In the genomic region with DNA sequence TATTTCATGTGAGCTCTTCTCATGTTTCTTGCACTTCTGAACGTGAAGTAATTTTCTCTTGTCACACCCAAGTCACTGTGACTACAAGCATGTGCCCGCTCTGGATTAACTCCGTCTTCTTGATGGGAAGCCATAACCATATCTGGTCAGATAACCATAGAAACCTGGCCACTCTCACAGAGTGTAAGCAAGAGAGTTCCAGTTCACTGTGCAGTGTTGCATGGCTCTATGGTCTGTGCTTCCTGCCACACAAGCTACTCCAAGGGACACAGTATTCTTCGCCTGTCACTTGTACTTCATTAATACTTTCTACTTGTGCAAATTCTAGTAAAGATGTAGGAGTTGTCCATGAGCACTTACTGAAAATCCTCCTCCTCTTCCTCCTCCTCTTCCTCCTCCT, we compare ENCODE assay signal across 28 mouse cellular contexts. TPM values are rescaled to one million over a fixed set of nuclear protein-coding genes. Genes with fewer than 3 reads are reported as not detected.
A peak's percentile ranks its signal among the peaks of the same experiment; 100 is the strongest.
DNase-seq lines count a peak whose midpoint lies in the region; ATAC-seq lines count a peak whose summit lies in the region.
"Had no signal": no experiment of that assay in that cellular context is flagged by ENCODE, and none has a peak within 500 bp of the region (broad histone marks: within the 10 kb centered on the region; RNA-seq: fewer than 3 reads in every experiment).

No protein-coding gene starts in this region.

- H3K36me3 ChIP-seq in forebrain, embryonic 16.5 days (ENCODE audit: control insufficient read depth, insufficient read depth) = no peaks in the 10 kb centered on the region
- no peaks in the 10 kb centered on the region for H3K36me3 ChIP-seq in forebrain, embryonic 13.5 days (ENCODE audit: poor library complexity, severe bottlenecking)
- no peaks in the 10 kb centered on the region for H3K36me3 ChIP-seq in kidney, embryonic 16.5 days (ENCODE audit: insufficient read depth, low read length)
- no peaks in the 10 kb centered on the region for H3K36me3 ChIP-seq in kidney, embryonic 15.5 days
- H3K36me3 ChIP-seq in midbrain, embryonic 16.5 days (ENCODE audit: control insufficient read depth, insufficient read depth, low read length) = no peaks in the 10 kb centered on the region
- no peaks in the 10 kb centered on the region for H3K36me3 ChIP-seq in midbrain, embryonic 11.5 days (ENCODE audit: control insufficient read depth, insufficient read depth, low read length)
- no peaks in the 10 kb centered on the region for H3K36me3 ChIP-seq in limb, embryonic 10.5 days
- H3K36me3 ChIP-seq: limb, embryonic 13.5 days; neural tube, embryonic 13.5 days had no signal

- DNase-seq in midbrain, embryonic 11.5 days (ENCODE audit: low spot score, missing footprints) = no peak
- DNase-seq in limb, embryonic 10.5 days (ENCODE audit: low spot score) = no peak
- DNase-seq: adrenal gland, adult 8-10 months; cerebellum, adult 2 months; cerebellum, postnatal 14 days; gastrocnemius, adult 2 months; gastrocnemius, postnatal 36 days; heart, adult 18-20 months; heart, postnatal 4 days; kidney, adult 8-10 months; kidney, postnatal 25 days; lung, postnatal 4 days; right cerebral cortex, postnatal 4 days; thymus, adult 18-20 months; thymus, postnatal 25 days had no signal

- 85% methylated on average over 4 of the region's 4 CpGs for WGBS in forebrain, embryonic 16.5 days
- 85% methylated on average over 4 of the region's 4 CpGs for WGBS in forebrain, embryonic 13.5 days
- WGBS in kidney, embryonic 16.5 days = 60% methylated on average over 4 of the region's 4 CpGs
- WGBS in kidney, embryonic 15.5 days = 65% methylated on average over 4 of the region's 4 CpGs
- 79% methylated on average over 4 of the region's 4 CpGs for WGBS in midbrain, embryonic 16.5 days
- 81% methylated on average over 4 of the region's 4 CpGs for WGBS in midbrain, embryonic 11.5 days
- 59% methylated on average over 4 of the region's 4 CpGs for WGBS in limb, embryonic 10.5 days

- H3K9me3 ChIP-seq in forebrain, embryonic 16.5 days (ENCODE audit: control insufficient read depth, low read length) = no peaks in the 10 kb centered on the region
- no peaks in the 10 kb centered on the region for H3K9me3 ChIP-seq in forebrain, embryonic 13.5 days (replicated peaks)
- no peaks in the 10 kb centered on the region for H3K9me3 ChIP-seq in kidney, embryonic 16.5 days (ENCODE audit: low read length)
- no peaks in the 10 kb centered on the region for H3K9me3 ChIP-seq in kidney, embryonic 15.5 days (replicated peaks)
- H3K9me3 ChIP-seq in midbrain, embryonic 16.5 days (replicated peaks; ENCODE audit: control insufficient read depth, low read length, poor library complexity, severe bottlenecking) = no peaks in the 10 kb centered on the region
- no peaks in the 10 kb centered on the region for H3K9me3 ChIP-seq in midbrain, embryonic 11.5 days (ENCODE audit: control insufficient read depth, low read length)
- H3K9me3 ChIP-seq in limb, embryonic 10.5 days (replicated peaks) = no peaks in the 10 kb centered on the region
- H3K9me3 ChIP-seq: limb, embryonic 13.5 days; megakaryocyte, embryonic 14.5 days; neural tube, embryonic 13.5 days had no signal

- H3K27ac ChIP-seq in forebrain, embryonic 16.5 days (ENCODE audit: low read length) = no peak overlapping the region
- H3K27ac ChIP-seq in forebrain, embryonic 13.5 days = no peak overlapping the region
- H3K27ac ChIP-seq in kidney, embryonic 16.5 days (ENCODE audit: low read length) = no peak overlapping the region
- no peak overlapping the region for H3K27ac ChIP-seq in kidney, embryonic 15.5 days
- no peak overlapping the region for H3K27ac ChIP-seq in midbrain, embryonic 16.5 days (ENCODE audit: low read length)
- H3K27ac ChIP-seq in midbrain, embryonic 11.5 days (ENCODE audit: low read depth, low read length) = no peak overlapping the region
- no peak overlapping the region for H3K27ac ChIP-seq in limb, embryonic 10.5 days
- H3K27ac ChIP-seq: gastrocnemius, adult 2 months; limb, embryonic 13.5 days; neural tube, embryonic 13.5 days; stomach, postnatal 0 days had no signal

- H3K4me2 ChIP-seq in forebrain, embryonic 16.5 days (ENCODE audit: low read length) = no peak overlapping the region
- H3K4me2 ChIP-seq in forebrain, embryonic 13.5 days = no peak overlapping the region
- no peak overlapping the region for H3K4me2 ChIP-seq in kidney, embryonic 16.5 days (replicated peaks; ENCODE audit: low read depth, low read length)
- no peak overlapping the region for H3K4me2 ChIP-seq in kidney, embryonic 15.5 days
- no peak overlapping the region for H3K4me2 ChIP-seq in midbrain, embryonic 16.5 days (ENCODE audit: low read length)
- H3K4me2 ChIP-seq in midbrain, embryonic 11.5 days = no peak overlapping the region
- H3K4me2 ChIP-seq: liver, embryonic 11.5 days; neural tube, embryonic 13.5 days had no signal

- H3K9ac ChIP-seq in forebrain, embryonic 16.5 days (replicated peaks; ENCODE audit: low read depth, low read length) = no peak overlapping the region
- H3K9ac ChIP-seq in forebrain, embryonic 13.5 days = no peak overlapping the region
- H3K9ac ChIP-seq in kidney, embryonic 16.5 days (replicated peaks; ENCODE audit: low read length) = no peak overlapping the region
- H3K9ac ChIP-seq in kidney, embryonic 15.5 days = no peak overlapping the region
- H3K9ac ChIP-seq in midbrain, embryonic 16.5 days (ENCODE audit: low read depth, low read length) = no peak overlapping the region
- no peak overlapping the region for H3K9ac ChIP-seq in midbrain, embryonic 11.5 days (ENCODE audit: low read length)
- H3K9ac ChIP-seq: limb, embryonic 13.5 days; neural tube, embryonic 13.5 days had no signal

- 0 out of 2 replicates have a peak, but pooled peaks have one; percentile 56 for ATAC-seq in forebrain, embryonic 16.5 days
- no peak for ATAC-seq in forebrain, embryonic 13.5 days
- peak; percentile 65; the same call in 1 of the 2 replicates for ATAC-seq in kidney, embryonic 16.5 days (ENCODE audit: low FRiP score, low TSS enrichment)
- ATAC-seq in kidney, embryonic 15.5 days (replicated peaks; ENCODE audit: low FRiP score) = no peak
- peak; percentile 34; the same call in 1 of the 2 replicates for ATAC-seq in midbrain, embryonic 16.5 days
- no peak for ATAC-seq in midbrain, embryonic 11.5 days (ENCODE audit: low FRiP score)
- ATAC-seq: lung, postnatal 0 days had no signal

- H3K4me1 ChIP-seq in forebrain, embryonic 16.5 days (replicated peaks; ENCODE audit: control insufficient read depth, insufficient read depth, low read length) = no peaks in the 10 kb centered on the region
- no peaks in the 10 kb centered on the region for H3K4me1 ChIP-seq in forebrain, embryonic 13.5 days
- no peaks in the 10 kb centered on the region for H3K4me1 ChIP-seq in kidney, embryonic 16.5 days (ENCODE audit: insufficient read depth, low read length)
- peaks cover 10% of the 10 kb centered on the region for H3K4me1 ChIP-seq in kidney, embryonic 15.5 days
- H3K4me1 ChIP-seq in midbrain, embryonic 16.5 days (ENCODE audit: control insufficient read depth, insufficient read depth, low read length) = no peaks in the 10 kb centered on the region
- no peaks in the 10 kb centered on the region for H3K4me1 ChIP-seq in midbrain, embryonic 11.5 days (ENCODE audit: control insufficient read depth, insufficient read depth, low read length)
- H3K4me1 ChIP-seq in limb, embryonic 10.5 days = peaks cover 13% of the 10 kb centered on the region; the same call in 1 of the 2 replicates
- H3K4me1 ChIP-seq: limb, embryonic 13.5 days; neural tube, embryonic 13.5 days had no signal

- 0 out of 2 replicates have a peak, but pooled peaks cover 4% of the 10 kb centered on the region for H3K27me3 ChIP-seq in forebrain, embryonic 16.5 days (replicated peaks; ENCODE audit: control insufficient read depth, insufficient read depth, low read length)
- H3K27me3 ChIP-seq in forebrain, embryonic 13.5 days = 0 out of 2 replicates have a peak, but pooled peaks cover 6% of the 10 kb centered on the region
- H3K27me3 ChIP-seq in kidney, embryonic 16.5 days (ENCODE audit: insufficient read depth, low read length) = no peaks in the 10 kb centered on the region
- H3K27me3 ChIP-seq in kidney, embryonic 15.5 days = peaks cover 9% of the 10 kb centered on the region; the same call in 1 of the 2 replicates
- no peaks in the 10 kb centered on the region for H3K27me3 ChIP-seq in midbrain, embryonic 16.5 days (ENCODE audit: control insufficient read depth, insufficient read depth, low read depth, low read length)
- no peaks in the 10 kb centered on the region for H3K27me3 ChIP-seq in midbrain, embryonic 11.5 days (ENCODE audit: control insufficient read depth, insufficient read depth, low read length)
- no peaks in the 10 kb centered on the region; the same call in 1 of the 2 replicates for H3K27me3 ChIP-seq in limb, embryonic 10.5 days (ENCODE audit: low read depth, poor library complexity, severe bottlenecking)
- H3K27me3 ChIP-seq: CH12.LX had no signal

- no peak overlapping the region for H3K4me3 ChIP-seq in forebrain, embryonic 16.5 days (replicated peaks; ENCODE audit: low read length)
- H3K4me3 ChIP-seq in forebrain, embryonic 13.5 days = no peak overlapping the region
- no peak overlapping the region for H3K4me3 ChIP-seq in kidney, embryonic 16.5 days (ENCODE audit: low read length)
- no peak overlapping the region for H3K4me3 ChIP-seq in kidney, embryonic 15.5 days (replicated peaks)
- H3K4me3 ChIP-seq in midbrain, embryonic 16.5 days (ENCODE audit: low read depth, low read length) = no peak overlapping the region
- H3K4me3 ChIP-seq in midbrain, embryonic 11.5 days (ENCODE audit: low read depth, low read length) = no peak overlapping the region
- H3K4me3 ChIP-seq in limb, embryonic 10.5 days = no peak overlapping the region
- H3K4me3 ChIP-seq: gastrocnemius, adult 2 months; limb, embryonic 13.5 days; neural tube, embryonic 13.5 days had no signal

RNA-seq across cellular contexts. Expression of a gene that starts 37.4 kb away (rescaled TPM):
- polyA plus RNA-seq in forebrain, embryonic 16.5 days (2015; fragmentation: Nextera tagmentation; extraction: Ambion mirVana) = 4.0 and 6.3 TPM in 2 replicates
- 6.0 and 6.9 TPM in 2 replicates for polyA plus RNA-seq in forebrain, embryonic 13.5 days (2015; fragmentation: Nextera tagmentation; extraction: Ambion mirVana)
- polyA plus RNA-seq in kidney, embryonic 16.5 days (2015; fragmentation: Nextera tagmentation; extraction: Ambion mirVana) = 6.6 and 6.8 TPM in 2 replicates
- polyA plus RNA-seq in kidney, embryonic 15.5 days (2015; fragmentation: Nextera tagmentation; extraction: Ambion mirVana) = 4.2 and 5.3 TPM in 2 replicates
- 4.9 and 6.0 TPM in 2 replicates for polyA plus RNA-seq in midbrain, embryonic 16.5 days (2015; fragmentation: Nextera tagmentation; extraction: Ambion mirVana)
- 4.5 and 5.9 TPM in 2 replicates for polyA plus RNA-seq in midbrain, embryonic 11.5 days (2014; fragmentation: Nextera tagmentation; extraction: Ambion mirVana)
- 6.2 and 9.5 TPM in 2 replicates for polyA plus RNA-seq in limb, embryonic 10.5 days (2016; fragmentation: Nextera tagmentation; extraction: Ambion mirVana)
- polyA plus RNA-seq: inflammation-experienced regulatory T-cells, adult 6 months had no signal

RNA-seq across cellular contexts. Expression of a gene that starts 37.9 kb away (rescaled TPM):
- 62.5 and 71.8 TPM in 2 replicates for polyA plus RNA-seq in forebrain, embryonic 16.5 days (2015; fragmentation: Nextera tagmentation; extraction: Ambion mirVana)
- polyA plus RNA-seq in forebrain, embryonic 13.5 days (2015; fragmentation: Nextera tagmentation; extraction: Ambion mirVana) = 63.4 and 71.1 TPM in 2 replicates
- polyA plus RNA-seq in kidney, embryonic 16.5 days (2015; fragmentation: Nextera tagmentation; extraction: Ambion mirVana) = 98.0 and 99.3 TPM in 2 replicates
- polyA plus RNA-seq in kidney, embryonic 15.5 days (2015; fragmentation: Nextera tagmentation; extraction: Ambion mirVana) = 95.9 and 104 TPM in 2 replicates
- 50.4 and 52.7 TPM in 2 replicates for polyA plus RNA-seq in midbrain, embryonic 16.5 days (2015; fragmentation: Nextera tagmentation; extraction: Ambion mirVana)
- 81.7 and 92.9 TPM in 2 replicates for polyA plus RNA-seq in midbrain, embryonic 11.5 days (2014; fragmentation: Nextera tagmentation; extraction: Ambion mirVana)
- 95.8 and 104 TPM in 2 replicates for polyA plus RNA-seq in limb, embryonic 10.5 days (2016; fragmentation: Nextera tagmentation; extraction: Ambion mirVana)

Comparison
In these comparisons a context has a peak if more than half of its experiments do, and no peak if none do; other contexts are left out.
1. ATAC-seq: peak in forebrain, embryonic 16.5 days (single experiment), kidney, embryonic 16.5 days (single experiment) and midbrain, embryonic 16.5 days (single experiment); none in forebrain, embryonic 13.5 days (single experiment), kidney, embryonic 15.5 days (single experiment) and midbrain, embryonic 11.5 days (single experiment).